Mouse (Mus musculus): ENCODE measurements around the gene Lrrc57.

- TF ChIP-seq CTCF (IDR thresholded peaks at IDR 0.05; ENCODE audit: extremely low read depth, insufficient read depth, insufficient read length, insufficient replicate concordance) (no peak), POLR2A (IDR thresholded peaks at IDR 0.05; ENCODE audit: low read depth, low read length) (no peak)
Measured at GRCm38 (mm10) chr2:120631957-120632356, 22.6 kb upstream of the Lrrc57 start.

All from spleen, adult 2 months (tissue).